Mouse (Mus musculus) heart, embryonic 10.5 days (tissue): ENCODE measurements at regions not wholly inside any gene's neighbourhood (a gene's known extent, or its start where the extent isn't known, plus 50 kb on each side); places are given as distances from the start of the nearest gene placed in this dataset.

Experiments used
- DNase-seq: peaks from one replicate; pipeline ENCODE4 v3.0.0-alpha.2; 2017; ENCODE audit warnings: low spot score
- H3K27ac ChIP-seq: fragments of 300-500 bp; sonication (generic); 2 replicates; pipeline ENCODE4 v1.5.1; 2016; ENCODE audit warnings: mild to moderate bottlenecking
- H3K27me3 ChIP-seq: fragments of 300-500 bp; sonication (generic); 2 replicates; pipeline ENCODE4 v1.6.1; 2016; ENCODE audit warnings: mild to moderate bottlenecking; ENCODE audit not compliant: poor library complexity, insufficient read depth, severe bottlenecking
- H3K36me3 ChIP-seq: fragments of 300-500 bp; sonication (generic); 2 replicates; pipeline ENCODE4 v1.6.1; 2016; ENCODE audit warnings: mild to moderate bottlenecking, moderate library complexity
- H3K4me1 ChIP-seq: fragments of 300-500 bp; sonication (generic); 2 replicates; pipeline ENCODE4 v1.6.1; 2016; ENCODE audit warnings: mild to moderate bottlenecking
- H3K4me3 ChIP-seq: fragments of 300-500 bp; sonication (generic); 2 replicates; pipeline ENCODE4 v1.5.1; 2016; ENCODE audit warnings: mild to moderate bottlenecking, moderate library complexity
- H3K9me3 ChIP-seq: fragments of 300-500 bp; sonication (generic); 2 replicates; pipeline ENCODE4 v1.6.1; 2016; ENCODE audit warnings: mild to moderate bottlenecking, moderate library complexity
- WGBS: fragments of 180-500 bp; shearing (Covaris S2); methylation state at CpG from one replicate; pipeline ENCODE4 v1.1.7; 2016; 5-methylcytosine and 5-hydroxymethylcytosine counted together

- Histone ChIP-seq H3K36me3 (no peaks in the 10 kb centered on the region), H3K27ac (no peak overlapping the region), H3K4me1 (no peaks in the 10 kb centered on the region), H3K4me3 (no peak overlapping the region), H3K9me3 (no peaks in the 10 kb centered on the region), H3K27me3 (no peaks in the 10 kb centered on the region)
- DNase-seq: no peak
Measured at GRCm38 (mm10) chr14:72877132-72877531, 167.3 kb upstream of the Fndc3a start.

DNA sequence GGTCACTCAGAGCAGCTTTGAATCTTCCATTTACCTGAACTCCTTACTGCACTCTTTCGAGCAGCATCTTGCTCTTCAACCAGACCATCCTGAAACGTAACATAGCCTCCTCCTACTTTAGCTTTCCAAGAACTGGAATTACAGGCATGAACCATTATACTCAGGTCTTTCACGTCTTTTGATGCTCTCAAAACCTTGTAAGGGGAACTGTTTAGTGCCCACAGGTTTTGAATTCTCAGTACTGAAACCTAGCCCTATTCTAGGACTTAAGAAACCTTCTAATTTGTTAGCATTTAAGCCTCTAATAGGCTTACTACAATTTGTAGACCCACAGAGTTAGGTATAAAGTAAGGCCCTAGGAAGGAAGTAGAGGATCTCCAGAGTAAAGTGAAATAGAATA, 163.7 kb upstream of the Fndc3a start:
- Histone ChIP-seq H3K9me3 (no peaks in the 10 kb centered on the region), H3K4me3 (no peak overlapping the region), H3K27ac (no peak overlapping the region), H3K36me3 (no peaks in the 10 kb centered on the region), H3K4me1 (no peaks in the 10 kb centered on the region; the same call in 1 of the 2 replicates), H3K27me3 (no peaks in the 10 kb centered on the region)
- DNase-seq: no peak
- 80% methylated on average over 3 of the region's 3 CpGs for WGBS

GRCm38 (mm10) chr14:72869188-72869749, 159.5 kb upstream of the Fndc3a start:
- Histone ChIP-seq H3K27me3 (no peaks in the 10 kb centered on the region), H3K4me3 (0 out of 2 replicates have a peak overlapping the region, but pooled peaks have one; percentile 10), H3K27ac (no peak overlapping the region), H3K4me1 (no peaks in the 10 kb centered on the region; the same call in 1 of the 2 replicates), H3K9me3 (no peaks in the 10 kb centered on the region), H3K36me3 (no peaks in the 10 kb centered on the region)
- DNase-seq: no peak
- WGBS: 50% methylated on average over 20 of the region's 20 CpGs

DNA sequence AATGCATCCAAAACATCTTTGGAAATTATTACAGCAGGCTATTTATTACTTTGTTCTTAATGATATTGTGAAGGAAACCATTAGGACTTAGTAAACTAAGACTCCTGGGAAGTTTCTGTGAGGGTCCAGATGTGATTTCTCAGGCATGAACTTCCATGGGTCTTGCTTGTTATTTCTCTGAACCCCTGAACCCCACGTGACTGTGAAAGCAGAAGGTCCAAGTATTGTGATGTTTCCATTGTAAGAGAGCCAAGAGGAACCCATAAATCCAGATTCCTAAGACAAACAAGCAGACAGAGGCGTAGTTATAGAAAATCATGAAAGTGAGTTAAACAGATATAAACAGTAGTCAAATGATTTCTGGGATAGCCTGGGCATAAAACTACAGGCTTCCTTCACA, 157.1 kb upstream of the Fndc3a start:
- H3K9me3 ChIP-seq: no peaks in the 10 kb centered on the region
- no peak overlapping the region for H3K4me3 ChIP-seq
- no peaks in the 10 kb centered on the region for H3K27me3 ChIP-seq
- DNase-seq: no peak
- WGBS: 84% methylated on average over 2 of the region's 2 CpGs
- no peaks in the 10 kb centered on the region for H3K36me3 ChIP-seq
- no peak overlapping the region for H3K27ac ChIP-seq
- no peaks in the 10 kb centered on the region; the same call in 1 of the 2 replicates for H3K4me1 ChIP-seq

- Histone ChIP-seq H3K36me3 (no peaks in the 10 kb centered on the region), H3K9me3 (no peaks in the 10 kb centered on the region), H3K27ac (no peak overlapping the region), H3K4me1 (no peaks in the 10 kb centered on the region; the same call in 1 of the 2 replicates), H3K4me3 (no peak overlapping the region), H3K27me3 (no peaks in the 10 kb centered on the region)
- no peak for DNase-seq
Measured at GRCm38 (mm10) chr14:72865531-72865930, 155.7 kb upstream of the Fndc3a start.

GRCm38 (mm10) chr14:72864792-72865191, 155.0 kb upstream of the Fndc3a start:
- H3K9me3 ChIP-seq: no peaks in the 10 kb centered on the region
- no peaks in the 10 kb centered on the region for H3K27me3 ChIP-seq
- no peak overlapping the region for H3K27ac ChIP-seq
- 93% methylated on average over 4 of the region's 4 CpGs for WGBS
- H3K36me3 ChIP-seq: no peaks in the 10 kb centered on the region
- no peak for DNase-seq
- no peak overlapping the region for H3K4me3 ChIP-seq
- no peaks in the 10 kb centered on the region; the same call in 1 of the 2 replicates for H3K4me1 ChIP-seq

GRCm38 (mm10) chr14:72864130-72864529, 154.3 kb upstream of the Fndc3a start:
- no peaks in the 10 kb centered on the region for H3K4me1 ChIP-seq
- no peaks in the 10 kb centered on the region for H3K27me3 ChIP-seq
- H3K9me3 ChIP-seq: no peaks in the 10 kb centered on the region
- no peak for DNase-seq
- WGBS: 56% methylated on average over 5 of the region's 5 CpGs
- H3K27ac ChIP-seq: no peak overlapping the region
- no peak overlapping the region for H3K4me3 ChIP-seq
- H3K36me3 ChIP-seq: no peaks in the 10 kb centered on the region

GRCm38 (mm10) chr14:72862806-72863526, 153.2 kb upstream of the Fndc3a start:
- WGBS: 70% methylated on average over 7 of the region's 7 CpGs
- DNase-seq: no peak
- H3K4me1 ChIP-seq: no peaks in the 10 kb centered on the region
- H3K27me3 ChIP-seq: no peaks in the 10 kb centered on the region
- no peak overlapping the region for H3K4me3 ChIP-seq
- H3K27ac ChIP-seq: no peak overlapping the region
- H3K36me3 ChIP-seq: no peaks in the 10 kb centered on the region
- H3K9me3 ChIP-seq: no peaks in the 10 kb centered on the region

DNA sequence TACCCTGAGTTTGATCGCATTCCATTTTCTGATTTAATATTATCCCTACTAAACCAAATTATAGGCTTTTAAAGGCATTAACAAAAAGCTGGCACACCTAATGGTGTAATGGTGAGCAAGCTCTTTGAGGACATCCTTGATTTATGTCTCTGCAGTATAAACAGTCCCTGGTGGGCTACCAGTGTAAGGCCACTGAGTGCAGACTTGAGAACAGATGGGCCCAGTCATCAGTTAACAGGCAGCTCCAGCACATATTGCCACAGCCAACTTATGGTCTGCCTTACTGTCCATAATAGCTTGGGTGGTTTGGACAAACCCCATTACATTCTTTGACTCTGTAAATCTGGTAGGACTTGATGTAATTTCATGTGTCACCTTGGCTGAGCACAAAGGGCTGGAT, 144.4 kb upstream of the Fndc3a start:
- no peaks in the 10 kb centered on the region for H3K27me3 ChIP-seq
- H3K36me3 ChIP-seq: no peaks in the 10 kb centered on the region
- H3K27ac ChIP-seq: no peak overlapping the region
- no peak overlapping the region for H3K4me3 ChIP-seq
- H3K9me3 ChIP-seq: no peaks in the 10 kb centered on the region
- no peaks in the 10 kb centered on the region for H3K4me1 ChIP-seq
- DNase-seq: no peak
- WGBS: 94% methylated on average over 1 of the region's 1 CpGs

DNA sequence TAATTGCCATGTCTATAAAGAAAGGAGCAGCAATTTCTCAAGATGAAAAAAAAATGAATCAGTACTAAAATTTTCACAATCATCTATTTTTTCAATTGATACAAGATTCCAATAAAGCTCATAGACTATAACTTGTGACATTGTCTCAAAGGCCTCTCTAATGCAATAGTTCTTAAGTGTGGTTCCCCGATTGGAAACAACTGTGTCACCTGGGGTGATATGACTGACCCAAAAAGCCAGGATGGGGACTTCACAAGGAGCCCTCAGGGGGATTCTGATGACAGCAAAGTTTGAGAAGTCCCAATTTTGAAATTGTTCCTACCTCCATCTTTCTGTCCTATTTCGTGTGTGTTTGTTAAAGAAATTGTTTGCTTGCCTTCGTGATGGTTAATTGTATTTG, 143.3 kb upstream of the Fndc3a start:
- H3K27me3 ChIP-seq: no peaks in the 10 kb centered on the region
- no peak overlapping the region for H3K4me3 ChIP-seq
- H3K4me1 ChIP-seq: no peaks in the 10 kb centered on the region
- no peaks in the 10 kb centered on the region for H3K36me3 ChIP-seq
- 77% methylated on average over 3 of the region's 3 CpGs for WGBS
- H3K27ac ChIP-seq: no peak overlapping the region
- no peak for DNase-seq
- no peaks in the 10 kb centered on the region for H3K9me3 ChIP-seq

- Histone ChIP-seq H3K9me3 (no peaks in the 10 kb centered on the region), H3K36me3 (no peaks in the 10 kb centered on the region), H3K4me1 (no peaks in the 10 kb centered on the region), H3K27ac (no peak overlapping the region), H3K4me3 (no peak overlapping the region), H3K27me3 (no peaks in the 10 kb centered on the region)
- 72% methylated on average over 3 of the region's 3 CpGs for WGBS
- no peak for DNase-seq
Measured at GRCm38 (mm10) chr14:72850884-72851283, 141.1 kb upstream of the Fndc3a start.

DNA sequence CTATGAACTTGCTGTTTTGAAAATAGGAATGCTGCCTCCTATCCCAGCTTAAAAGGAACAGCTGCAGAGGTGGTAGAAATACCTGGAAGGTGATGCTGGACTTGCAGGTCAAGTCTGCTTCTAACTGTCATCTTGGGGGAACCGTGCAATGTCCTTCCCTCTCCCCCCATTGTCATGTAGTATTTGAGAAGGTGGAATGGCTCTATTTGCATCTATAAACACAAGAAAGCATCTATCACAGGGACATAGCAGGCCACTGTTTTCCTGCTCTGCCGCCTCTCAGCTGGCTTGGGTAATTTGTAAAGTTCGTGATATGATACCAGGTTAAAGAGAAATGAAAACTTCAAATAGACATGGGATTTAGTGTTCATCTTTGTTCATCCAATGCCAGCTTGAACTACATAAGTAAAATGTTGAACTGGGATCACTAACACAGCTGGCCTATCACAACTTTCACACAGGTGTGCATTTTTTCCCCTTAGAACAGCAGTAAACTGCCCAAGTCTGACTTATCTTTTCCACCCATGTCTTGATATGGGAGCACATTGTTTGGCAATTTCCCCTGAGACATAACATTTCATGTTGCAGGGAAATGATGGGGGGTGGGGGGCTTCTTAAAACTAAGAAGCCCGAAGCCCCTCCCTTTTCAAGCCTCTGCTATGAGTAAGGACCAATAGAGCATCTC, 138.6 kb upstream of the Fndc3a start:
- no peak for DNase-seq
- Histone ChIP-seq H3K4me3 (no peak overlapping the region), H3K4me1 (no peaks in the 10 kb centered on the region), H3K27ac (no peak overlapping the region), H3K27me3 (no peaks in the 10 kb centered on the region), H3K9me3 (no peaks in the 10 kb centered on the region), H3K36me3 (no peaks in the 10 kb centered on the region)
- WGBS: 83% methylated on average over 4 of the region's 4 CpGs

DNA sequence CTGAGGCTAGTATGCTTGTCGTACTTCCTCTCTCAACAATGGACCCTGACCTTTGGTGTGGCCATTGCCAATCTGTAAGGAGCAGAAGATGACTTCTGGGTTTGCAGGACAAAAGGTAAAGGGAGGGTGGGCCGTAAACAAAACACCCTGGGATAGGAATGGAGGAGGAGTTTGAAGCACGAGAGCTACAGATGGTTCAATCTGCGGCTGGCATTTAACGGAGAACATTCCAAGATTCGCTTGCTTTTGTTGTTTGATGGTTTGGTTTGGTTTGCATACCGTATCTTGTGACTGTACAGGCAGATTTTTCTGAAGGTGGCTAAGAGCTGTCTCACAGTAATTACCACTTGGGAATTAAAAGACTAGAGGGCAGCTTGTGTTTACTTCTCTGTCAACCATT, 137.7 kb upstream of the Fndc3a start:
- Histone ChIP-seq H3K4me1 (no peaks in the 10 kb centered on the region), H3K4me3 (no peak overlapping the region), H3K36me3 (no peaks in the 10 kb centered on the region), H3K27me3 (no peaks in the 10 kb centered on the region), H3K9me3 (no peaks in the 10 kb centered on the region), H3K27ac (no peak overlapping the region)
- 63% methylated on average over 7 of the region's 7 CpGs for WGBS
- no peak for DNase-seq
